Mouse (Mus musculus) heart, embryonic 15.5 days (tissue): ENCODE results near the gene Slc6a16. TPM values are rescaled to one million over a fixed set of nuclear protein-coding genes. Genes with fewer than 3 reads are reported as not detected.

Experiments used
- ATAC-seq: fragments of 200-750 bp; cut with Nextera tagmentation; replicated peaks from 2 replicates; pipeline ENCODE4 v1.8.0; 2017; ENCODE audit warnings: low read depth, moderate TSS enrichment; ENCODE audit not compliant: insufficient number of reproducible peaks, insufficient read depth, low FRiP score
- H3K27ac ChIP-seq: fragments of 300-500 bp; sonication (generic); 2 replicates; pipeline ENCODE4 v1.5.1; 2015; ENCODE audit warnings: mild to moderate bottlenecking, inconsistent platforms
- H3K27me3 ChIP-seq: fragments of 300-500 bp; sonication (generic); 2 replicates; pipeline ENCODE4 v1.6.1; 2015; ENCODE audit warnings: inconsistent platforms
- H3K36me3 ChIP-seq: fragments of 300-500 bp; sonication (generic); 2 replicates; pipeline ENCODE4 v1.6.1; 2015; ENCODE audit warnings: mild to moderate bottlenecking, inconsistent platforms
- H3K4me1 ChIP-seq: fragments of 300-500 bp; sonication (generic); replicated peaks from 2 replicates; pipeline ENCODE4 v1.6.1; 2015; ENCODE audit warnings: inconsistent platforms
- H3K4me2 ChIP-seq: fragments of 300-500 bp; sonication (generic); 2 replicates; pipeline ENCODE4 v1.6.1; 2015; ENCODE audit warnings: inconsistent platforms, mild to moderate bottlenecking, moderate library complexity
- H3K4me3 ChIP-seq: fragments of 300-500 bp; sonication (generic); 2 replicates; pipeline ENCODE4 v1.5.1; 2015; ENCODE audit warnings: mild to moderate bottlenecking, inconsistent platforms
- H3K9ac ChIP-seq: fragments of 300-500 bp; sonication (generic); 2 replicates; pipeline ENCODE4 v1.6.1; 2015; ENCODE audit warnings: mild to moderate bottlenecking, inconsistent platforms
- H3K9me3 ChIP-seq: fragments of 300-500 bp; sonication (generic); replicated peaks from 2 replicates; pipeline ENCODE4 v1.6.1; 2016; ENCODE audit warnings: inconsistent platforms
- WGBS: fragments of 180-500 bp; shearing (Covaris S2); methylation state at CpG from one replicate; pipeline ENCODE4 v1.1.7; 2015; ENCODE audit warnings: mixed read lengths; 5-methylcytosine and 5-hydroxymethylcytosine counted together
- polyA plus RNA-seq: library from polyadenylated mRNA; unstranded; fragments of >200 nt; fragmentation: Nextera tagmentation; extraction: Ambion mirVana; gene quantifications from 2 replicates; pipeline ENCODE4 v1.2.1, GENCODE M21; 2015

The Slc6a16 gene
- polyA plus RNA-seq, 1 experiment from 2014 or later: 0.11 TPM

DNA sequence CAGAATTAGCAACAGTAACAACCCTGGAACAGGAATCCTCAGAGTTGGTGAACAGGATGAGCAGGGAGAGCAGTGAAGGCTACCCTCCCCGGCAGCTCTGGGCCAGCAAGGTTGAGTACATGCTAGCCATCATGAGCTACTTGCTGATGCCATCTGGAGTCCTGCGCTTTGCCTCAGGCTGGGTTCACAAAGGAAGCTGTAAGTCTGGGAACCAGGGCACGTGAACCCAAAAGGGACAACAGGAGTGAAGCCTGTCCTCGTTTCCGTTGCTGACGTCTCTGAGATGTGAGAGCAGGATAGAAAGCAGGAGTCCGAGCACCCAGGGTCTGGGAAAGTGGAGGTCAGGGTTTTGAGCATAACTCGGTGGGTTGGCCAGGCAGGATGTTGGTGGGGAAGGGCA lies 18.4 kb downstream of the Slc6a16 start:
- Histone ChIP-seq H3K9ac (no peak overlapping the region), H3K27ac (no peak overlapping the region), H3K27me3 (no peaks in the 10 kb centered on the region), H3K4me3 (no peak overlapping the region), H3K9me3 (no peaks in the 10 kb centered on the region), H3K4me1 (peaks cover 27% of the 10 kb centered on the region), H3K36me3 (no peaks in the 10 kb centered on the region), H3K4me2 (no peak overlapping the region)
- no peak for ATAC-seq
- WGBS: 86% methylated on average over 8 of the region's 8 CpGs

DNA sequence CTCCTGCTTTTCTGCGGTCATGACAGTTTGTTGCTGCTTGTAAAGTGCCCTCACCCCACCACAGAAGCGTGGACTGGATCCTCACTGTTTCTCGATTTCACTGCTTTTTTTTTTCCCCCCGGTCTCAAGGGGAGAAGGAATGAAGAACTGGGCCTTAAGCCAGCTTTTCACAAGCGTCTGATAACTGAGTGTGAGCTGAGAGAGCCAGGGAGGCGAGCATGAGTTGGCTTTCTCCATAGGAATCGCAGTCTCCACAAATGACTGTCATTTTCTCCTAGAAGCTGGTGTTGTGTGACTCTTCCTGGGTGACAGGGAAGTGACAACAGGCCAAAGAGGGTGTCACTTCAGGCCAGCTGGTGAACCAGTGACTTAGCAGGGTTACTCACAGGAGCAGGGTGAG lies 21.4 kb downstream of the Slc6a16 start:
- peak overlapping the region; percentile 79 for H3K27ac ChIP-seq
- peak overlapping the region; percentile 19 for H3K4me2 ChIP-seq
- H3K36me3 ChIP-seq: no peaks in the 10 kb centered on the region
- no peak overlapping the region for H3K9ac ChIP-seq
- peaks cover 26% of the 10 kb centered on the region for H3K4me1 ChIP-seq
- WGBS: 15% methylated on average over 7 of the region's 7 CpGs
- H3K4me3 ChIP-seq: no peak overlapping the region
- H3K27me3 ChIP-seq: no peaks in the 10 kb centered on the region
- peak; percentile 40; the same call in 1 of the 2 replicates for ATAC-seq
- no peaks in the 10 kb centered on the region for H3K9me3 ChIP-seq

GRCm38 (mm10) chr7:45263006-45263607 lies 22.2 kb downstream of the Slc6a16 start:
- Histone ChIP-seq H3K36me3 (no peaks in the 10 kb centered on the region), H3K9me3 (no peaks in the 10 kb centered on the region), H3K4me1 (peaks cover 24% of the 10 kb centered on the region), H3K27ac (peak overlapping the region; percentile 79), H3K9ac (no peak overlapping the region), H3K4me2 (no peak overlapping the region), H3K4me3 (no peak overlapping the region), H3K27me3 (0 out of 2 replicates have a peak, but pooled peaks cover 2% of the 10 kb centered on the region)
- ATAC-seq: no peak
- WGBS: 53% methylated on average over 7 of the region's 7 CpGs

DNA sequence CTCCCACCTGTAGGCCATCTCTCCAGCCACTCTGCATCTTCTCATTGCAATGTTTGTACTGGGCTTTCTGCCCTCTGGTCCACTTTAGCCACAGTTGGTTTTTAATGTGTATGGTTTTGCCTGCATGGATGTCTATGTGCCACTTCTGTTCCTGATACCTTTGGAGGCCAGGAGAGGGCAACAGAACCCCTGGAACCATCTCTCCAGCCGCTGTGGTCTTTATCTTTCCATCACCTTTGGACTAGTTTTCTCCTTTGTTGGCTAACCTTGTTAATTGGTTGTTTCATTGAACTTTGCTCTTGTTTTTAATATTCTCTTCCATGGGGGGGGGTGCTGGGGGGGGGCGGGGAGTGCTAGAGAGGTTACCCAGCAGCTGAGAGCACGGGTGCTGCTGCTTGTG lies 23.5 kb downstream of the Slc6a16 start:
- Histone ChIP-seq H3K4me2 (no peak overlapping the region), H3K27me3 (0 out of 2 replicates have a peak, but pooled peaks cover 4% of the 10 kb centered on the region), H3K36me3 (no peaks in the 10 kb centered on the region), H3K27ac (no peak overlapping the region), H3K9me3 (no peaks in the 10 kb centered on the region), H3K9ac (no peak overlapping the region), H3K4me3 (no peak overlapping the region), H3K4me1 (peaks cover 24% of the 10 kb centered on the region)
- no peak for ATAC-seq
- WGBS: 68% methylated on average over 3 of the region's 3 CpGs

DNA sequence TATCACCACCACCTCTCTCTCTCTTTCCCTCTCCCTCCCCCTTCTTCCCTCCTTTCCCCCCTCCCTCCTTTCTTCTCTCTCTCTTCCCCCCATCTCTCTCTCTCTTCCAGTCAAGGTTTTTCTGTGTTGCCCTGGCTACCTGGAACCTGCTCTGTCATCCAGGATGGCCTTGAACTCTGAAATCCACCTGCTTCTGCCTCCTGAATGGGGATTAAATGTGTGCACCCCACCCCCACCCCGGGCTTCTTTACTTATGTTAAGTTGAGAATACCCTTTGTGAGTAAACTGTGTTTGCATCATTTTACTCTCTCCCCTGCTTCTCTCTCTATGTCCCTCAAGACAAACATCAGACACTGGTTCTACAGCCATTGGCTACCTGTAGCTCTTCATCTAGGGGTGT lies 24.6 kb downstream of the Slc6a16 start:
- no peak overlapping the region for H3K27ac ChIP-seq
- WGBS: 71% methylated on average over 1 of the region's 1 CpGs
- no peaks in the 10 kb centered on the region for H3K36me3 ChIP-seq
- no peak overlapping the region for H3K9ac ChIP-seq
- H3K9me3 ChIP-seq: no peaks in the 10 kb centered on the region
- peaks cover 24% of the 10 kb centered on the region for H3K4me1 ChIP-seq
- 0 out of 2 replicates have a peak, but pooled peaks cover 4% of the 10 kb centered on the region for H3K27me3 ChIP-seq
- ATAC-seq: no peak
- H3K4me2 ChIP-seq: no peak overlapping the region
- H3K4me3 ChIP-seq: no peak overlapping the region

DNA sequence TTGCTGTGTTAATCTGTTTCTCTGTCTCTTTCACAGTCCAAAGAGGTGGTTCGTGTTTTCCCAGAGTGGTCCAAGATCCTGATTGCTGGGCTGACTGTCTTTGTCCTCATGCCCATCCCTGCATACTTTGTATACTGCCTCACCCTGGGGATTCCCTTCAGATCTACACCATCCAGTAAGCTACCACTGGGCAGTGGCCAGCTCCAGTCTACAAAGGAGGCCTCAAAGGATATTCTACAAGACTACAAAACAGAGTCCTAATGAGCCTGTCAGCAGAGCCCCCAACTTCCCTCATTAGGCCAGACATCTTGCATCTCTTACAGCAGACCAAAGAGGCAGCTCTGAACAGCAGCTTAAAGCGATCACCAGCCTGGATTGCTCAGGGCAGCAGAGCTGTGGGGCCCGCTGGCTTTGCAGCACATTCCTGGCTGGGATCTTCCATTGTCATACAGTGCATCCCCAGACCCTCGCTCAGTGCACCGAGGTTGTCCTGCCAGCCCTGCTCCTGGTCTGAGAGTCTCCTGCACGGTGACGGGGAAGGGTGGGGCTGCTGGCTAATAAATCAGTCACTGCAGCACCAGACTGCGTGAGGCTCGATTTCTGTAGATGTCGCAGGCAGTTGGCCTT lies 32.0 kb downstream of the Slc6a16 start:
- 67% methylated on average over 10 of the region's 10 CpGs for WGBS
- no peak overlapping the region for H3K4me2 ChIP-seq

DNA sequence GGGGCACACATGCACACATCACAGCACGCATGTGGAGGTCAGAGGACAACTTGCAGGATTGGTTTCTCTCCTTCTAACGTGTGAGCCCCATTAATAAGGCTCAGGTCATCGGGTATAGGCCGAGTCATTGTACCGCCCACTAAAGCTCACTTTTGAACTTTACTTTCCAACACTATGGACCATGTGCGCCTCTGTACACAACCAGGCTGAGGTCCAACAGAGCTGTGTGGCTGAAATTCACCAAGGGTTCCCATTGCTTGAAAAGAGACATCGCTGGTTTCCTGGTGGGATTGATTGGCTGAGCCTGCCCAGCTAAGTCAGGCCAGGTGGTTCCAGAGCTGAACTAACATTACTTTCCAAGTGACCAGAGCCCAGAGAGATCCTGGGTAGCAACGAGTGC lies 32.8 kb downstream of the Slc6a16 start:
- Histone ChIP-seq H3K9me3 (no peaks in the 10 kb centered on the region), H3K36me3 (no peaks in the 10 kb centered on the region), H3K4me2 (no peak overlapping the region), H3K4me3 (no peak overlapping the region), H3K27me3 (peaks cover 12% of the 10 kb centered on the region; the same call in 1 of the 2 replicates), H3K27ac (no peak overlapping the region), H3K9ac (no peak overlapping the region), H3K4me1 (peaks cover 7% of the 10 kb centered on the region)
- ATAC-seq: no peak
- 85% methylated on average over 8 of the region's 8 CpGs for WGBS

More for the DNA sequence above, 32.0 kb downstream of the Slc6a16 start:
- H3K27ac ChIP-seq: no peak overlapping the region
- no peaks in the 10 kb centered on the region for H3K9me3 ChIP-seq
- ATAC-seq: no peak
- H3K27me3 ChIP-seq: peaks cover 11% of the 10 kb centered on the region; the same call in 1 of the 2 replicates
- no peaks in the 10 kb centered on the region for H3K36me3 ChIP-seq
- H3K9ac ChIP-seq: no peak overlapping the region
- no peak overlapping the region for H3K4me3 ChIP-seq
- H3K4me1 ChIP-seq: peaks cover 7% of the 10 kb centered on the region

DNA sequence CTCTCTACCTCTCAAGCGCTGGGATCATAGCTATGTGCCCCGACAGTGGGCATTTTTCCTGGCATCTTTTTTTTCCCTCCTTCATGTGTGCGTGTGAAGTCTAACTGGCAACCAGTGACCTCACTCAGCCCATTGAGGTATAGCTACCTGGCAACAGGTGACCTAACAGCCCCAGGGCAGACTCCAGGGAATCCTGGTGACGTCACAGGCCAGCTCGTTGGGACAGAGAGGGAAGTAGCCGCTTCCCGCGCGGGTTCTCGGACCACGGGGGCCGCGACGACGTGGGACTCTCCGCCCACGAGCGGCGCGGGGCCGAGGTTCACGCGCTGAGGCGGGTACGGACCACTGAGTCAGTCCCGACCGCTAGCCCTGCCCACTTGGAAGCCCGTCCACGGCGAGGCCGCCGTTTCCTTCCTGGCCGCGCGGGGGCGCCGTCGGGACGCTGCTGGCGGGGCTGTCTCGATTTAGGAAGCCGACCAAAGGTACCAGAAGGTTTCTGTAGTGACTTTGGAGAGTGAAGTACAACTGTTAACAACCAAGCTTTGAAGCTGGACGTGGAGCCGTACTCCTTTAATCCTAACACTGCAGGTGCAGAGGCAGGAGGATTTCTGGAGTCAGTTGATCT lies 36.4 kb downstream of the Slc6a16 start, which contains the start of gene Slc6a21:
Slc6a21 (plus strand) TSS at position 378 of the 625 bp plus-strand sequence.
- no peak for ATAC-seq
- Histone ChIP-seq H3K36me3 (no peaks in the 10 kb centered on the region), H3K27ac (no peak within 1 kb of the TSS), H3K4me1 (peaks cover 7% of the 10 kb centered on the region), H3K4me3 (peak within 1 kb of the TSS; percentile 49), H3K9me3 (no peaks in the 10 kb centered on the region), H3K4me2 (peak within 1 kb of the TSS; percentile 77), H3K9ac (peak within 1 kb of the TSS; percentile 37), H3K27me3 (peaks cover 12% of the 10 kb centered on the region)
- 7% methylated on average over 44 of the region's 44 CpGs for WGBS

DNA sequence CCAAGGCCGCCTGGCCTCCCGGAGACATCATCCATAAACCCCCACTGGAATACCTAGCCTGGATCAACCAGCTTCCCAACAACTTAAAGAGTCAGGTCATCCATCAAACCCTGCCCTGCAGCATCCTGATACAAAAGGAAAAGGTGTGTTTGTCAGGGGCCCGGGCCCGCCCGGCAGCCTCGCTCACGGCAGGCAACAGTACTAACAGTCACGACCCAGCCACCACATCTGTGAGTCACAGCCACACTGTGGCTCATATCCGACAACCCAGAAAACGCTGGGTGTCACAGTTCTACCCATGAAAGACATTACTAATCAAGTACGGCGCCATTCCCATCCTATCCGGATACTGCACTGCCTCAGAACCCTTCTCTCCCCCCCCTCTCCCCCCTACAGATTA lies 45.6 kb downstream of the Slc6a16 start:
- Histone ChIP-seq H3K27me3 (peaks cover 15% of the 10 kb centered on the region), H3K4me1 (no peaks in the 10 kb centered on the region), H3K4me2 (no peak overlapping the region), H3K36me3 (no peaks in the 10 kb centered on the region), H3K9me3 (no peaks in the 10 kb centered on the region), H3K27ac (no peak overlapping the region), H3K4me3 (no peak overlapping the region), H3K9ac (no peak overlapping the region)
- WGBS: 80% methylated on average over 13 of the region's 13 CpGs
- no peak for ATAC-seq

DNA sequence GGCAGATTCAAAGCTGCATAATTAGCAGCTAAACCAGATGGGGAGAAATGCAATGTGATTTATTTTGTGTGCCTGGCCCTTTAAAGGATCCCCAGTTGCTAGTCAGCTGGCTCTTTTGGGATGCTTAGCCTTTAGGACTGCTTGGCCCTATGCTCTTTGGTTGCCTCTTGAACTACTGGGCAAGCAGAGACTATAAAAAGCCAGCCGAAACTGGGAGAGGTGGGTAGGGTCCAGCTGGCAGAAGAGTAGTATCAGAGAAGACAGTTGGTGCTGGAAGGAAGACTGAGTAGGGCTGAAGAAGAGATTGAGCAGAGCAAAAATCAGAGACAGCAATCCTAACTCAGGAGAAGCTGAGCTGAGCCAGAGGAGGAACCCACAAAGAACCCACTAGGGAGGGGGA lies 55.7 kb downstream of the Slc6a16 start:
- WGBS: 89% methylated on average over 1 of the region's 1 CpGs
- no peak overlapping the region for H3K27ac ChIP-seq
- no peak for ATAC-seq
- no peaks in the 10 kb centered on the region for H3K9me3 ChIP-seq
- no peaks in the 10 kb centered on the region for H3K36me3 ChIP-seq
- no peak overlapping the region for H3K9ac ChIP-seq
- H3K4me3 ChIP-seq: no peak overlapping the region
- H3K4me1 ChIP-seq: peaks cover 13% of the 10 kb centered on the region
- H3K27me3 ChIP-seq: 0 out of 2 replicates have a peak, but pooled peaks cover under 1% of the 10 kb centered on the region
- H3K4me2 ChIP-seq: no peak overlapping the region

GRCm38 (mm10) chr7:45297563-45297962 lies 56.7 kb downstream of the Slc6a16 start:
- no peak overlapping the region for H3K4me2 ChIP-seq
- H3K9ac ChIP-seq: no peak overlapping the region
- no peaks in the 10 kb centered on the region for H3K27me3 ChIP-seq
- no peak for ATAC-seq
- no peak overlapping the region for H3K4me3 ChIP-seq
- H3K4me1 ChIP-seq: peaks cover 13% of the 10 kb centered on the region
- no peaks in the 10 kb centered on the region for H3K9me3 ChIP-seq
- no peak overlapping the region for H3K27ac ChIP-seq
- WGBS: 53% methylated on average over 3 of the region's 3 CpGs
- H3K36me3 ChIP-seq: no peaks in the 10 kb centered on the region
